Mouse (Mus musculus): Measurements from ENCODE around the gene Dll1. TPM values are rescaled to one million over a fixed set of nuclear protein-coding genes. Genes with fewer than 3 reads are reported as not detected.

Gene Dll1
- total RNA-seq, 2 experiments from 2014 or later: 10.6 to 12.0 TPM

GRCm38 (mm10) chr17:15381092-15381860 is 4.6 kb upstream of the Dll1 start:
- intact Hi-C loops (cut with DNase I): no loop called here
- no peak for DNase-seq (ENCODE audit: extremely low spot score in 1 of 2, low spot score in 2 of 2)

GRCm38 (mm10) chr17:15380641-15381051 is 4.0 kb upstream of the Dll1 start:
- DNase-seq (ENCODE audit: extremely low spot score in 1 of 2, low spot score in 2 of 2): peak in 1 of 2 experiments; percentile 64
- intact Hi-C loops (cut with DNase I): no loop called here

GRCm38 (mm10) chr17:15379741-15380526 is 3.3 kb upstream of the Dll1 start:
- intact Hi-C loops (cut with DNase I): loop anchor here (5.0 kb wide), 1 partner anchor 198 kb away; no protein-coding TSS in a partner anchor
- no peak for DNase-seq (ENCODE audit: extremely low spot score in 1 of 2, low spot score in 2 of 2)

- DNase-seq (ENCODE audit: extremely low spot score in 1 of 2, low spot score in 2 of 2): no peak
- intact Hi-C loops (cut with DNase I): loop anchor here (1.0 to 5.0 kb wide), 2 partner anchors 196 to 313 kb away; no protein-coding TSS in a partner anchor
Measured at GRCm38 (mm10) chr17:15378413-15379109, 1.9 kb upstream of the Dll1 start.

GRCm38 (mm10) chr17:15377901-15378300 is 1.2 kb upstream of the Dll1 start:
- intact Hi-C loops (cut with DNase I): loop anchor here (1.0 to 5.0 kb wide), 2 partner anchors 196 to 313 kb away; no protein-coding TSS in a partner anchor
- peak in 1 of 2 experiments; percentile 62 for DNase-seq (ENCODE audit: extremely low spot score in 1 of 2, low spot score in 2 of 2)

- peak; percentile 66 to 77 for DNase-seq (ENCODE audit: extremely low spot score in 1 of 2, low spot score in 2 of 2)
- intact Hi-C loops (cut with DNase I): loop anchor here (5.0 kb wide), 1 partner anchor 194 kb away; no protein-coding TSS in a partner anchor
Measured at GRCm38 (mm10) chr17:15375701-15376493, 775 bp downstream of the Dll1 start.

GRCm38 (mm10) chr17:15375224-15375623 is 1.4 kb downstream of the Dll1 start:
- no peak for DNase-seq (ENCODE audit: extremely low spot score in 1 of 2, low spot score in 2 of 2)
- intact Hi-C loops (cut with DNase I): loop anchor here (5.0 kb wide), 1 partner anchor 193 kb away; no protein-coding TSS in a partner anchor

GRCm38 (mm10) chr17:15374321-15375141 is 2.1 kb downstream of the Dll1 start:
- DNase-seq (ENCODE audit: extremely low spot score in 1 of 2, low spot score in 2 of 2): peak in 1 of 2 experiments; percentile 38
- intact Hi-C loops (cut with DNase I): loop anchor here (5.0 kb wide), 1 partner anchor 192 kb away; no protein-coding TSS in a partner anchor

GRCm38 (mm10) chr17:15372931-15373652 is 3.6 kb downstream of the Dll1 start:
- no peak for DNase-seq (ENCODE audit: extremely low spot score in 1 of 2, low spot score in 2 of 2)
- intact Hi-C loops (cut with DNase I): no loop called here

- intact Hi-C loops (cut with DNase I): no loop called here
- no peak for DNase-seq (ENCODE audit: extremely low spot score in 1 of 2, low spot score in 2 of 2)
Measured at GRCm38 (mm10) chr17:15371967-15372835, 4.5 kb downstream of the Dll1 start.

- intact Hi-C loops (cut with DNase I): no loop called here
- no peak for DNase-seq (ENCODE audit: extremely low spot score in 1 of 2, low spot score in 2 of 2)
Measured at GRCm38 (mm10) chr17:15370401-15370800, 6.3 kb downstream of the Dll1 start.

- no peak for DNase-seq (ENCODE audit: extremely low spot score in 1 of 2, low spot score in 2 of 2)
- intact Hi-C loops (cut with DNase I): no loop called here
Measured at GRCm38 (mm10) chr17:15365650-15366049, 11.0 kb downstream of the Dll1 start.

GRCm38 (mm10) chr17:15363656-15364055 is 13.0 kb downstream of the Dll1 start:
- peak in 1 of 2 experiments; percentile 3 for DNase-seq (ENCODE audit: extremely low spot score in 1 of 2, low spot score in 2 of 2)
- intact Hi-C loops (cut with DNase I): no loop called here

GRCm38 (mm10) chr17:15357071-15357470 is 19.6 kb downstream of the Dll1 start:
- DNase-seq (ENCODE audit: extremely low spot score in 1 of 2, low spot score in 2 of 2): peak in 1 of 2 experiments; percentile 2
- intact Hi-C loops (cut with DNase I): no loop called here

- DNase-seq (ENCODE audit: extremely low spot score in 1 of 2, low spot score in 2 of 2): peak in 1 of 2 experiments; percentile 11
- intact Hi-C loops (cut with DNase I): no loop called here
Measured at GRCm38 (mm10) chr17:15356526-15356925, 20.1 kb downstream of the Dll1 start.

GRCm38 (mm10) chr17:15355072-15355471 is 21.6 kb downstream of the Dll1 start:
- no peak for DNase-seq (ENCODE audit: extremely low spot score in 1 of 2, low spot score in 2 of 2)
- intact Hi-C loops (cut with DNase I): no loop called here

All from left cerebral cortex, postnatal 10 days (tissue).